Mouse (Mus musculus): Measurements from ENCODE around the gene Arhgef12. TPM values are rescaled to one million over a fixed set of nuclear protein-coding genes. Genes with fewer than 3 reads are reported as not detected.

Gene Arhgef12
- total and polyA plus RNA-seq, 3 experiments = 34.8 to 150 (median 136) TPM

DNA sequence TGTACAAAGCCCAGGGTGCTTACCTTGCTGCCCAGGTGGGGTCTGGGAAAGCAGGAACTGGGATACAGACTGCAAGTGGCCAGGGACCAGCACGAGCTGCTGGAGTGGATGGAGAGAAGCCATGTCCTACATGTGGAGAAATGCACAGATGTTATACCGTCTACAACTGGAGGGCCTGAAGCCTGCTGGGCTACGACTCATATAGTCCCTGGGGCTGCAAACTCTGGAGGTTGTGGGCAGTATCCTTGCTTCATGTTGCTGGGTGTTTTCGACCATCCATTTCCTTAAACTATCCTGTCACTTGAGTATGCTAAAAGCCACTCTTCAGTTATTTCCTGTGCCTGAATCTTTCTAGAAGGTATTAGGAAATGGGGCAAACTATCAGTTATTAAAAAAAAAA is 38.2 kb upstream of the Arhgef12 start:
- H3K27ac ChIP-seq = no peak overlapping the region
- no peak for TF ChIP-seq POLR2A (IDR thresholded peaks at IDR 0.05; ENCODE audit: insufficient read depth, low read depth, low read length)
- no peak for TF ChIP-seq CTCF (IDR thresholded peaks at IDR 0.05)
- TF ChIP-seq EP300 (IDR thresholded peaks at IDR 0.05; ENCODE audit: insufficient read depth, low read depth, low read length) = no peak
- H3K36me3 ChIP-seq (ENCODE audit: control insufficient read depth, insufficient read depth, low read length) = no peaks in the 10 kb centered on the region
- no peak overlapping the region for H3K4me3 ChIP-seq
- WGBS = 88% methylated on average over 4 of the region's 4 CpGs
- H3K4me1 ChIP-seq (ENCODE audit: control insufficient read depth, insufficient read depth, low read length) = peaks cover 3% of the 10 kb centered on the region; the same call in 1 of the 2 replicates
- intact Hi-C loops (cut with DNase I) = no loop called here
- H3K9ac ChIP-seq (ENCODE audit: low read depth, low read length) = no peak overlapping the region
- DNase-seq = no peak
- no peaks in the 10 kb centered on the region for H3K79me2 ChIP-seq (replicated peaks; ENCODE audit: control insufficient read depth, insufficient read depth, low read length)
- no peaks in the 10 kb centered on the region for H3K27me3 ChIP-seq (ENCODE audit: control insufficient read depth, insufficient read depth, low read length)

DNA sequence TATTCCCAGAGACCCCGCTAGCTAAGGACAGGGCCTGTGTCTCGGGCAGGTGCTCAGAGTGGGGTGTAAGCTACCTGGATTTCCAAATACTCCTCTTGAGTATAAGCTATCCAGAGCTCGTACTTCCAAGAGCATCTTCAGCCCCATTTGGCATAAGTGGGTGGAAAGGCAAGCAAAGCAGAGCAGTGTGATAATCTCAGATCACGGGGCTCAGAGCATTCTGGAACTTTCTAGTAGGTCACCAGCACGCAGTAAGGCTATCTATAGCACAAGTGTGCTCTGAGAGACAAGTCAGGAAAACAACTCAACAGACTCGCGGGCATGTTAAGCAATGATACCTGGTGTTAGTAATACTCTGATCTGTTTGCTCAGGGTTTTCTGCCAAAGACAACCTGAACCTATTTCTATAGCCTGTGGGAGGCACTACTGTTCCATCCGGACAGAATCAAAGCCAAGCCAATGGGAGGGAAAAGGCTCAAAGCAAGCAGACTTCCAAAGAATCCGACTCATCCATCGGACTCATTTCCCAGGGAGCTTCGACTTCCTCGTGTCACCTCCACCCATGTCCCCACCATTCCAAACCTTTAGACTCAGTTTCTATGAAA is 37.3 kb upstream of the Arhgef12 start:
- no peaks in the 10 kb centered on the region for H3K79me2 ChIP-seq (replicated peaks; ENCODE audit: control insufficient read depth, insufficient read depth, low read length)
- TF ChIP-seq POLR2A (IDR thresholded peaks at IDR 0.05; ENCODE audit: insufficient read depth, low read depth, low read length) (no peak), EP300 (IDR thresholded peaks at IDR 0.05; ENCODE audit: insufficient read depth, low read depth, low read length) (no peak), CTCF (IDR thresholded peaks at IDR 0.05) (peak; percentile 50)
- no peak overlapping the region for H3K4me3 ChIP-seq
- no peak for DNase-seq
- H3K36me3 ChIP-seq (ENCODE audit: control insufficient read depth, insufficient read depth, low read length) = no peaks in the 10 kb centered on the region
- no peaks in the 10 kb centered on the region for H3K27me3 ChIP-seq (ENCODE audit: control insufficient read depth, insufficient read depth, low read length)
- 42% methylated on average over 12 of the region's 12 CpGs for WGBS
- no peak overlapping the region for H3K27ac ChIP-seq
- no peak overlapping the region for H3K9ac ChIP-seq (ENCODE audit: low read depth, low read length)
- intact Hi-C loops (cut with DNase I) = no loop called here
- no peaks in the 10 kb centered on the region for H3K4me1 ChIP-seq (ENCODE audit: control insufficient read depth, insufficient read depth, low read length)

DNA sequence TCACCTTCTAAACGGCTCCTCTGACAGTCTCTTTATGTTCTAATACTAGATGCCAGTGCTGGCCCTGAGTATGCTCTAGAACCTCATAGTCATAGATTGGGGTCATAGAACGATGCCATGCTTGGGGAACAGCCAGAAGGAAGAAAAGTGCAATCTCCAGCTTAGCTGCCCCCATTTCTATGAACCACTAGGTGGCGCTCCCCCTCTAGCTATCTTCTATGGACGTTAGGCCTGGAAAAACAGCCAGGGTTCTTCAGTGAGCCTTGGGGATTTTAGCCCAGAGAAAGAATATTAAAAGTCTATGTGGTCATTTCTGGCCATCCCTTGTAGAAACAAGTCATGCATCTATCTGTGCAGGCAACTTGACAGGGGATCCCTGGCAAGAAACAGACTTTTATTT is 34.8 kb upstream of the Arhgef12 start:
- peak; percentile 63 to 71 for DNase-seq
- H3K4me3 ChIP-seq = no peak overlapping the region
- H3K79me2 ChIP-seq (replicated peaks; ENCODE audit: control insufficient read depth, insufficient read depth, low read length) = no peaks in the 10 kb centered on the region
- no peaks in the 10 kb centered on the region for H3K4me1 ChIP-seq (ENCODE audit: control insufficient read depth, insufficient read depth, low read length)
- no peaks in the 10 kb centered on the region for H3K27me3 ChIP-seq (ENCODE audit: control insufficient read depth, insufficient read depth, low read length)
- no peaks in the 10 kb centered on the region for H3K36me3 ChIP-seq (ENCODE audit: control insufficient read depth, insufficient read depth, low read length)
- no peak overlapping the region for H3K9ac ChIP-seq (ENCODE audit: low read depth, low read length)
- TF ChIP-seq EP300 (IDR thresholded peaks at IDR 0.05; ENCODE audit: insufficient read depth, low read depth, low read length) (peak; percentile 68; the same call in 1 of the 2 replicates), CTCF (IDR thresholded peaks at IDR 0.05) (no peak; the same call in 1 of the 2 replicates)
- intact Hi-C loops (cut with DNase I) = loop anchor here (1.0 kb wide), 2 partner anchors 69 to 142 kb away; no protein-coding TSS in a partner anchor
- 0% methylated on average over 4 of the region's 4 CpGs for WGBS
- no peak overlapping the region for H3K27ac ChIP-seq

DNA sequence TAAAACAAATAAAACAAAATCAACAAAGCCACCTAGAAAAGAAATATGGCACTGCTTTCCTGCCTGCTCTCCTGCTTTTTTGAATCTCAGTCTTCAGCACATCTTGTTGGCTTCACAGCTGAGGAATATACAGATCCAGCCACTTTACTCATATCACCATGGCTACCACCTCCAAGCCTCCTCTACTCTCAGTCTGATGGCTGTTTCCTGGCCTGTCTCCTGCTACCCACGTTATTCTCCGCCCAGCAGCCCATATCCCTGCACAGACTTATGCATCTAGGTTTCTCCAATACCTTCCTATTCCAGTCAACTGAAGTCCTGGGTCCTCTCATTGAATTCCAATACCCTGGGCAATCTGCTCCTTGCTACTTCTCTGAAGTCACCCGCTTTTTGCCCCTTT is 26.5 kb upstream of the Arhgef12 start:
- DNase-seq = no peak
- Histone ChIP-seq H3K79me2 (replicated peaks; ENCODE audit: control insufficient read depth, insufficient read depth, low read length) (no peaks in the 10 kb centered on the region), H3K4me3 (no peak overlapping the region), H3K4me1 (ENCODE audit: control insufficient read depth, insufficient read depth, low read length) (peaks cover 1% of the 10 kb centered on the region; the same call in 1 of the 2 replicates), H3K27ac (no peak overlapping the region), H3K9ac (ENCODE audit: low read depth, low read length) (no peak overlapping the region), H3K27me3 (ENCODE audit: control insufficient read depth, insufficient read depth, low read length) (no peaks in the 10 kb centered on the region), H3K36me3 (ENCODE audit: control insufficient read depth, insufficient read depth, low read length) (no peaks in the 10 kb centered on the region)
- WGBS = 76% methylated on average over 3 of the region's 3 CpGs
- no peak for TF ChIP-seq CTCF (IDR thresholded peaks at IDR 0.05)
- no peak for TF ChIP-seq POLR2A (IDR thresholded peaks at IDR 0.05; ENCODE audit: insufficient read depth, low read depth, low read length)
- TF ChIP-seq EP300 (IDR thresholded peaks at IDR 0.05; ENCODE audit: insufficient read depth, low read depth, low read length) = no peak
- intact Hi-C loops (cut with DNase I) = no loop called here

DNA sequence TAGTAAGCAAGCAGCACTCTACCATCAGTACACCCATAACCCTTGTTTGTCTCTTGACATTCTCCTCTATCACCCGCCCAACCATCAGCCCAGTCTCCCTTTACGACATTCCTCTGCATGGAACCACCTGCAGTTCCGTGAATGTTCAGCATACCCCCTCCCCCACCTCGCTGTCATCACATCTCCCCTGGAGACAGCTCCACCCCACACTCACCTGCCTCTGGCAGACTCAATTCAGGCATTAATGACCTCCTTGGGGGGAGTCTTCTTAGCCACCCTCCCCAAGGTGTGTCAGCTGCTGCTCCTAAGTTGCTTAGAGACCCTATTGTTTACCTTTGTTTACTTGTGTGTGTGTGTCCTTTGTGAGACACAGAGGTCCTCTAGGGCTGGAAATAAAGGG is 25.3 kb upstream of the Arhgef12 start:
- H3K27me3 ChIP-seq (ENCODE audit: control insufficient read depth, insufficient read depth, low read length) = no peaks in the 10 kb centered on the region
- no peak overlapping the region for H3K27ac ChIP-seq
- H3K4me3 ChIP-seq = no peak overlapping the region
- H3K36me3 ChIP-seq (ENCODE audit: control insufficient read depth, insufficient read depth, low read length) = no peaks in the 10 kb centered on the region
- H3K9ac ChIP-seq (ENCODE audit: low read depth, low read length) = no peak overlapping the region
- DNase-seq = no peak
- H3K4me1 ChIP-seq (ENCODE audit: control insufficient read depth, insufficient read depth, low read length) = peaks cover 1% of the 10 kb centered on the region; the same call in 1 of the 2 replicates
- intact Hi-C loops (cut with DNase I) = no loop called here
- WGBS = 54% methylated on average over 4 of the region's 4 CpGs
- TF ChIP-seq EP300 (IDR thresholded peaks at IDR 0.05; ENCODE audit: insufficient read depth, low read depth, low read length) (no peak), POLR2A (IDR thresholded peaks at IDR 0.05; ENCODE audit: insufficient read depth, low read depth, low read length) (no peak), CTCF (IDR thresholded peaks at IDR 0.05) (no peak)
- H3K79me2 ChIP-seq (replicated peaks; ENCODE audit: control insufficient read depth, insufficient read depth, low read length) = no peaks in the 10 kb centered on the region

DNA sequence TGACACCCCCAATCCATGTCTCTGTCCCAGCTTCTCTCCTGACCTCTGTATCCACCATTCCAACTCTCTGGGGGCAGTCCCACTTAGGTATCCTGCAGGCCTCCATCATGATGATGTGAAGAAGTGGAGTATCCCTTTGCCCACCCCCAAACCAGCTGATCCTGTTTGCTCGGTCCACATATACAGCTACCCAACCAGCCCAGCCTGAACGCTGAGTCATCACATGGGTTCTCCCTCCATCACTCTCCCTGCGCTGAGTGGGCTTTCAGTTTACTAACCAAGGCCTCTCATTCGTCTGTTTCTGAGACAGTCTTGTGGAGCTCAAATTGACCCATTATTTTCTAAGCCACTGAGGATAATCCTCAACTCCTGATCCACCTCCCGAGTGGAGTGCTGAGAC is 24.9 kb upstream of the Arhgef12 start:
- Histone ChIP-seq H3K9ac (ENCODE audit: low read depth, low read length) (no peak overlapping the region), H3K4me3 (no peak overlapping the region), H3K36me3 (ENCODE audit: control insufficient read depth, insufficient read depth, low read length) (no peaks in the 10 kb centered on the region), H3K79me2 (replicated peaks; ENCODE audit: control insufficient read depth, insufficient read depth, low read length) (no peaks in the 10 kb centered on the region), H3K27ac (no peak overlapping the region), H3K27me3 (ENCODE audit: control insufficient read depth, insufficient read depth, low read length) (no peaks in the 10 kb centered on the region), H3K4me1 (ENCODE audit: control insufficient read depth, insufficient read depth, low read length) (peaks cover 3% of the 10 kb centered on the region)
- TF ChIP-seq POLR2A (IDR thresholded peaks at IDR 0.05; ENCODE audit: insufficient read depth, low read depth, low read length) = no peak
- TF ChIP-seq CTCF (IDR thresholded peaks at IDR 0.05) = no peak
- TF ChIP-seq EP300 (IDR thresholded peaks at IDR 0.05; ENCODE audit: insufficient read depth, low read depth, low read length) = no peak
- intact Hi-C loops (cut with DNase I) = no loop called here
- 81% methylated on average over 5 of the region's 5 CpGs for WGBS
- no peak for DNase-seq

All from heart, adult 2 months (tissue).